Mouse (Mus musculus): ENCODE results near the gene Sgcd.
"Not testable (repeated sequence)": the region's sequence is repeated elsewhere in the genome, so short reads cannot be mapped to it uniquely, and the experiment has no call there.

Sgcd gene

DNA sequence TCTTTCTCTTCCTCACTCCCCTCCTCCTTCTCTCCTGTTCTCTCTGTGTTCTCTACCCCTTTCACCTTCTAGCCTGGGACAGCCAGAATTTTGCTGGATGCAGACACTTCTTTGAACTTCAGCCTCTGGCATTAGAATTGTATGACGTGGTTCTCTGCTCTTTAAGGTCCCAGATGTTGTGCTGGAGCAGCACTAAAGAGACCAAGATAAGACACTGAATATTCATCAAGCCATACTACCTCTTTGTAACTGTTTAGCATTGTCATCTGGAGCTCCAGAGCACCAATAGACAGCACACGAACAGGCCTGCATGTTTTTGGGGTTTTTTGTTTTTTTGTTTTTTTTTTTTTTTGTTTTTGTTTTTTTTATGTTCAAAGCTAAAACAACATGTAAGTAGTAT, 541.0 kb downstream of the Sgcd start:
- no peak for DNase-seq (ENCODE audit: low spot score)

DNA sequence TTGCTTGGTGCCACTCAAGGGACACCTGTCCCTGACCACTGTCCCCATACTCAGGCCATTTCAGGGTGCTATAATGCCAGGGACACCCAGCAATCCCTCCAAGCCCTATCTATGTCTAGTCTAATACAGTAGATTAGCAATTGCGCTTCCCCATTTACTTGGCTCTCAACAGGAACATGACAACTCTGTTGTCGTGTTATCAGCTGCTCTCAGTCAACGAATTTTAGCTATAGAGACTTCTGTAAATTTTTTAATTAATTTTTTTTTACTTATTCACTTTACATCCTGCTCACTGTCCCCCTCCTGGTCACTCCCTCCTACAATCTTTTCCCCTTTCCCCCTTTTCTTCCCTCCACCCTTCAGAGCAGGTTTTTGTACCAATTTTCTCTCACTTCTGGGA, 542.4 kb downstream of the Sgcd start:
- no peak for DNase-seq (ENCODE audit: low spot score)

DNA sequence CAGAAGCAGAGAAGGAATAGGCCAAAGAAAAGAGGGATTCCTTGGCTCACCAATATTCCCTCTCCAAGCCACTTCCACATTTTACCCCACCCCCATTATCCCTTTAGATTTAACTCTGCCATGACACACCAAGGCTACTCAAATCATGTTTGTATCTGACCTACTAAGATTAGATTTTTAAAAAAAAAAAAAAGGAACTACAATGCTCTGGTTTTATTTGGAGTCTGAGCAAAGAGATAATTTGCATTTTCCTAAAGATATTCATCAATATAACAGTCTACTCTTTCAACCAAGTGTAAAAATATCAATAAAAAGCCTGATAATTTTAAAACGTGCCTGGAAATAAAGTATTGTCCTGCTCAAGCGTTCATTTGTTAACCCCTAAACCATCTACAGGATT, 543.1 kb downstream of the Sgcd start:
- no peak for DNase-seq (ENCODE audit: low spot score)

DNA sequence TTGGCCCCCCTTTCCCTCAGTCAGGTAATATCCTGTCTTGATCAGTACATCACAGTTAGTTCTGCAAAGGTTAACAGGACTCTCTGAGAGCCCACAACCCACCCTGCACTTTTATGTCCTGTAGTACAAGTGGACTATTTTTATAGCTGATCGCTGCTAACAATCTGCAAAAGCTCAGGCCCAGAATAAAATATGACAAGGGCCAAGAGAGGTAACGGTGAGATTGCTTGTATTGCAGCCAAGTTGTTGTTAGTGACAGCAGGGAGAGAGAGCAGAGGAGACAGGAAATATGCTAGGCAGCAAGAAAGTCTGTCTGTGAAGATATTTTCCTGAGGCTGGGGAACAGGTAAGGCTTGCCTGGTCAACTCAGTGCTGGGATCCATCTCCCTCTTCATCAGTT, 546.5 kb downstream of the Sgcd start:
- no peak for DNase-seq (ENCODE audit: low spot score)

DNA sequence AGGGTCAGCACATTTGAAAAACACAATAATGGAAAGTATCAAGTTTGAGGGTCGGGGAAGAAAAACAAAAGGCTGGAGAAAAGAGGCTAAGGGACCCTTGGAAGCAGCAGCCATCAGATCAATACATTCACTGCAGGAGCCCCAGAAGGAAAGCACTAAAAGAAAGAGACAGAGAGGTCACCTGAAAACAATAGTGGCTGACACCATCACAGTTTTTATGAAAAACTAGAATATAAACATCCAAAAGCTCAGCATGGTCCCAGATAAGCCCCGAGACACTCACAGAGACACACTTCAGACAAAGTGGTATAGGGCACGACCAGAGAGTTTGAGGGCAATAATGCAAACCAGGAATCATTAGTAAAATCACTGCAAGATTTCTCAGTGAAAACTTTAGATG, 589.2 kb downstream of the Sgcd start:
- no peak for DNase-seq (ENCODE audit: low spot score)

DNA sequence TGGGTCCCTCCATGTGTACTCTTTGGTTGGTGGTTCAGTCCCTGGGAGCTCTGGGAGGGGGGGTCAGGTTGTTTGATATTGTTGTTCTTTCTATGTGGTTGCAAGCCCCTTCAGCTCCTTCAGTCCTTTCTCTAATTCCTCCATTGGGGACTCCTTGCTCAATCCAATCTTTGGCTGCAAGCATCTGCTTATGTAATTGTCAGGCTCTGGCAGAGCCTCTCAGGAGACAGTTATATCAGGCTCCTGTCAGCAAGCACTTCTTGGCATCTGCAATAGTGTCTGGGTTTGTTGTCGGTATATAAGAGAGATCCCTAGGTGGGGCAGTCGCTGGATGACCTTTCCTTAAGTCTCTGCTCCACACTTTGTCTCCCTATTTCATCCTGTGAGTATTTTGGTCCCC, 598.0 kb downstream of the Sgcd start:
- not testable (repeated sequence) for DNase-seq (ENCODE audit: low spot score)

DNA sequence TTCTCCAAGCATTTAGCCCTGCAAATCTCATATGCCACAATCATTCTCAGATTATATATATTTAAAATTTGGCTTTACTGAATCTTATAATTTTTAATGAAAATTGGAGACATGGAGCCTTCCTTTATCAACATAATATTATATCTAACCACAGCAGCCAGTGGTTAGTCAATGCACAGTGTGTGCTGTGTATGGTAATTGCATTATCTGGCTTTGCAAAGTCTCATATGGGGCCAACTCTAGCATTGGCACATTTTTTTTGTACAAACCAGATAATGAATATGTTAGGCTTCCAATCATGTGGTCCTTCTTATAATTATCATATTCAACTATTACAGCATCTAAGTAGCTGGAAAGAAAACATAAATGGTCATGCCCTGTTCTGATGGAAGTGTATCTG, 599.4 kb downstream of the Sgcd start:
- no peak for DNase-seq (ENCODE audit: low spot score)

DNA sequence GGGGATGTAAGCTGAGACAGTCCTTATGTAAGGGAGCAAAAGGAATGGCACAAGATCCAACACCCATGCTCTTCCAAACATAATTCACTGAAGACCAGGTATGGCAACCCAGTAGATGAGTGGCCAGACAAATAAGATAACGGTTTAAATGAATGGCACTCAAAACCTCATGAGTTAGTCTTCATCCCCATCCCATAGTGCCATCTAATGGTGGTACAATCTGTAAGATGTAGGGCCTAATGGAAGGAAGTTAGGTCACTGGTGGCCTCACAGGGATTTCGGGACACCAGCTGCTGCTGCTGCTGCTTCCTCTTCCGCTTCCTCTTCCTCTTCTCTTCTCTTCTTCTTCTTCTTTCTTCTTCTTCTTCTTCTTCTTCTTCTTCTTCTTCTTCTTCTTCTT, 601.0 kb downstream of the Sgcd start:
- no peak for DNase-seq (ENCODE audit: low spot score)

DNA sequence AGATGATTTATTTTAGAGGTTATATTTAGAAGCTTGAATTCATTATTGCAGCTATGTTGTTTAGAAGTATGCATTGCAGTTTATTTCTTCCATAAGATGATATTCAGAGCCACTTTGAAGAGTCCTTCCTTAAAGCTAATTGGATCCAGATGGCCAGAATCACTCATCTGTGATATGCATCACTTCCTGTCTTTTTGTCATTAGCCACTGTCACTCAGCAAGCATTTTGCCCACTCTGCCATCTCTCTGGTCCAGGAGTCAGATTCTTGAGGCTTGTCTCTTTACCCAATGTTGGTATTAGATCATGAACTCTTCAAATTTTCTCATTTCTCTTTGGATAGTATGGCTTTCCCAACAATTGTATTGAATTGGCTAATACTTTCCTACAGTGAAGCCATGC, 602.6 kb downstream of the Sgcd start:
- DNase-seq (ENCODE audit: low spot score): no peak

DNA sequence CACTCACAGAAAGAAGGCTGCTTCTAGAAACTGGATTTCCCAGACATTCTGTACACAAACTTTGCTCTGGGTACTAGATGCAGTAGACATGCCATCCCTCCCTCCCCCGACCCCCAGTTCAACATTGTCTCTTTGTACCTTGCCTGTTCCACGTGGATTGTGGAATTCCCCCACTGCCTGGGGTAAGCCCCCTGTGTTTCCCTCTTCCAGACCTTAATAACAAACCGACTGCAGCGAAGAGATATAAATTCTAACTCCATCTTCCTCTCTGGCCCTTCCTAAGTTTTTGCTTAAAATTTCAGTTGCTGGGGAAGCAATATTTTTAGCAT, 609.2 kb downstream of the Sgcd start:
- no peak for DNase-seq (ENCODE audit: low spot score)

DNA sequence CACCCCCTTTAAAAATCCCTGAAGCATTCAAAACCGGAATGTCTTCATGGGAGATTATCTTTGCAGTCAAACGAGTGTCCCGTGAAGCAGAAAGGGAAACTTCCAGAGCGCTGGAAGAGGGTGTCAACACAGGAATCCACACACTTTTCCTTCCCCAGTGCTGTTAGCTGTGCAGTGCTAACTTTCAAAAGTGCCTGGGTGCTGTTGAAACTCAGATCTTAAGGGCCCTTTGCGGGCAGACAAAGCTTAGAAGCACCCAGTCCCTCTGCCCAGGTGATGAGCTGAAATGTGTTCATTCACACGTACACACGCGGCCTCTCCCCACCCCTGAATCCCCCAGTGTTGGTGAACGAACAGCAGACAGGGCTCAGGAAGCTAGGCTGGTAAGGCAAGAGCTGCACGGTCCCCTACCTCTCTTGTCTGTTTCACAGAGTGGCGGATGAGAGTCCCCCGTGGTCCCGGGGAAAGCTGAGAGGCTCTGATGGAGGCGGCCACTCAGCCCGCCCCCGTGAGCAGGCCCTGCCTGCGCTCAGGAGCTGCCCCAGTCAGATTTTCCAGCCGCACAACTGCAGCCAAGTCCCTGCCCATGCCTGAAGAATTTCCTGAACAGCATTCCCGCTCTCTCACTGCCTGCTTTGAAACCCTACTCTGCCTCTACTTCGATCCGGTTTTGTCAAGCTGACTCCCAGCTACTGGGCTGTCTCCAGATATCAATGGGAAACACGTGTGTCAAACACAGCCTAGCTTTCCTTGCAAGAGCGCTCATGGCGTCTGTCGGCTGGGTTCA, 609.7 kb downstream of the Sgcd start:
- DNase-seq (ENCODE audit: low spot score): no peak

DNA sequence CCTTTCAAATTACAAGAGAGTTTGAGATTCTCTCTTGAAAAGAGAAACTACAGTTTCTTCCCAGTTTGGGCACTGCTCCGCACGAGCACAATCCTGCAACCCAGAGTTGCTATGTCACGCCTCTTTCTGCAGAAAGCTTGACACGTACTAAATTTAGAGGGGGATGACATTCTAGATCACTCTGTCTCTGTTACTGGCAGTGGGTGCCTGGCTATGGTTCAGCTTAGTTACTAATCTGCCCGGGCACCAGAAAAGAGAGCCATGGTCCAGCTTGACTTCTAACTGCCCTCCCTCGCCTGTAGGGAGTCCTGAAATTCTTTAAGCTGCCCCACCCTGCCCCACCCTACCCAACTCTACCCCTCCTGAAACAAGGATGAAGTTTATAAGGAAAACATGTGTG, 611.3 kb downstream of the Sgcd start:
- no peak for DNase-seq (ENCODE audit: low spot score)

DNA sequence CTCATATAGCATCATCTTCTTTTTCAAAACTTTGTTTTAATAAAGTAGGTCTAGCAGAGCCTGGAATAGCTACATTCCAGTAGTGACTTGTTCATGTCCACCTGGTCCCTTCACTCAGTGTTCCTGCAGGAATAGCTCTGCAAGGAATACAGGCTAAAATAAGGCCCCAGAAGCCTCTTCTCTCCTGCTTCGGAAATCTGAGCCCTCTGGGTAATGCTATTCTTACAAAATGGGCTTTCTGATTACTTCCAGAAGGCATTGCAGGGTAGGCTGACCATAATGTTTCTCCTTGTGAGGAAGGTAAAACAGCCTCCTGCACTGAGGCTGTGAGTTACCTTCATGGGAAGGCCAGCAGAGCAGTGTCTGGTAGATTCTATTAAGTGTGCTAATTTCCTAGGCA, 611.9 kb downstream of the Sgcd start:
- no peak for DNase-seq (ENCODE audit: low spot score)

DNA sequence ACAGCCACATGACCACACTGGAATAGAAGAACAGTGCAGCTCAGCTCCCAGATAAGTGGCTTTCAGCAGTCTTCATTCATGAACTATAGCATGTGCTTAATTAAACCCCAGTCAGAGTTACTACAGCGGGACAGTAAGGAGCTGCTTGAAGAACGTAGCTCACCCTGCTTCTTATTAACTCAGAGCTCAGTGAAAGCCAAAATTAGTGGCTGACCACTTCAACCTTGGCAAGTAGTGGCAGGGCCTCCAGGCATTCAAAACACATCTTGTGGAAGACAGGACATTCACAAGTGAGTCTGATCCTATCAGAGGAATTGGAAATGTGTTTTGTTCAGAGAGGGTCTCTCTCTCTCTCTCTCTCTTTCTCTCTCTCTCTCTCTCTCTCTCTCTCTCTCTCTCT, 617.2 kb downstream of the Sgcd start:
- no peak for DNase-seq (ENCODE audit: low spot score)

DNA sequence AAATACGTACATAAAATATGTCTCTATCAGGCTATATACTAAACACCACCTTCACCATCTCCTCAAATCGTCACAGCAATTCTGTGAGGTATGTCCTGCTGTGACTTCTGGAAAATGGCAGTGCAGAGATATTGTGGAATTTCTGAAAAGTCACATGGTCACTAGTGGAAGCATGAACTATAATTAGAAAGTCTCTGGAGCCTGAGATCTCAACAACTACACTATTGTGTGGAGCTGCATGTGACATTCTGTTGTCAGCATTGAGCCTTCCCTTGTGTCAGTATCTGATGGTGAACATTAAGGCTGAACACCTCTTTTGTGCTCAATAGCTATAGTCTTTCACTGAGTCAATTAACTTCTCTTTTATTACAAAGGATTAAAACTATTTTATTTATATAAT, 637.2 kb downstream of the Sgcd start:
- no peak for DNase-seq (ENCODE audit: low spot score)

DNA sequence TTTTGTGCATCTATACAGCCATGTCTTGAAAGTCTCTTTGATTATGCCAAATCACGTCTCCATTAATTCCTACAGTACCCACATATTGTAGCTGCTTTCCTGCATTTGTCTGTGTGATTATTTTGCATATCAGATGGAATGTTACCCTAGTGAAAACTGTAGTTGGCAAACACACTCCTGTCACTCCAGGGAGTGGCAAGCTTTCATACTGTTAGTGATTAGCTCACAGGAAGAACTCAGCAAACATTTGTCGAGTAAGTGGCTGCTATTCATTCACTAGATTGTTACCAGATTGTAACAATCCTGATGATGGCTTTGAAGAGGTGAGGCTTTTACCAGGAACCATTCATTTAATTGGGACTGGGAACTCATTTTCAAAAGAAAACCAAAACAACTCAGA, 645.3 kb downstream of the Sgcd start:
- no peak for DNase-seq (ENCODE audit: low spot score)

DNA sequence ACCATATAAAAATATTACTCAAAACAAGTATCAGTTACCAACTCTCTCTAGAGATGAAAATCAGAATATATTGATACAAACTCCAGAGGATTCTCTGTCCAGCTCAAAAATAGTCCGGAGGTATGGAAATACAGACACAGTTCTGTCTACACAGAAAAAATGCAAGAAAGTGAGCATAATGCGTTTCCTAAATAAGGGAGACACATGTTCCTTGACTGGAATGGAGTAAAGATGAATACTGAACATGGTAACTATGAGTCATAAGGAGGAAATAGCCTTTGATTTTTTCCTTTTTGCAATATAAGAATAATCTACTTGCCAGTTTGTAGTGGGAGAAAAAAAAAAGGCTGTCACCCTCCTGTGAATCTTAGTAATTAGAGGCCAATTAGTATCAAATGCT, 655.1 kb downstream of the Sgcd start:
- no peak for DNase-seq (ENCODE audit: low spot score)

DNA sequence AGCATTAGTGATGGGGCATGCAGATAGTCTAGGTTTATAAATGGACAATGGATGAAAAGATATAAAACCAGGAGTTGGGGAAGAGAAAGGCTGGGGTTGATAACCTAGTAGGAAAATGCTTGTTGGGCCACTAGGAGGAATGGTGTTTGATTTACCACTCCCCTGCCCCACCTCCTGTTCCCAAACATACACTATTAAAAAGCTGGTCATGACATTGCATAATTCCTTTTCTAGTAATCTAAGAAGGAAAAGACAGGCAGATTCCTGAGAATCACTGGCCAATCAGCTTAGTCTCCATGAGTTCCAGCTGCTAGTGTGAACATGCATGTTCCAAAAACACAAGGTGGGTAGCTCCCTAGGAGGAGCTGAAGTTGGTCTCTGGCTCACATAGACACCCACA, 683.2 kb downstream of the Sgcd start:
- no peak for DNase-seq (ENCODE audit: low spot score)

DNA sequence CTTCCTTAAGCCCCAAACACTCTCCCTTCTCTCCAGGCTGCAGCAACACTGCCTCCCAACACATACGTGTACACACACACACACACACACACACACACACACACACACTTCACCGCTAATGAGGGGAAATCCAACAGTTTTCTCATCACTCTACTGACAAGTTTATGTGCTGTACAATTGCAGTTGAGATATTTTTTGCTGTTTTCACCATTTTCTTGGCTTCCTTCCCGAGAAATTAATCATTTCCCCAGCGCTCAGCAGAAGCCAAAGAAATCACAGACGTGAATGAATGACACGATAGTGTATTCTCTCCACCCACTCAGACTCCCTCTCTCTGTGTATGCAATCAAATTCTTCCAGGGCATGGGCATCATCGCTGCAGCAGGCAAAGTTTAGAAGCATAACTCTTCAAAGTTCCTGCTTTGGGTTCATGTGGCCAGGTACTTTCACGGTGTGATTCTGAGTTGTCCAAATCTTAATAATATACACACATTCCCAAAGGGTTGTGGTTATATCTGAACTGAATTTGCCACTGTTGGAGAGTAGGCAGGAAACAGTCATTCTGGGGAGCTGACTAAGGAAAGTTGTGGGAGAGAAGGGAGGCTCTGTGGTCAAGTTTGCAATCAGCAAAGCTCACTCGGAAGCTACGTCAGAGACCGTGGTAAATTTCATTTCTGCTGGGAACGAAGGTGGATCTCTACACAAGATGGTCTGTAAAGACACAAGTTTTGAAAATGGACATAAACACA, 683.9 kb downstream of the Sgcd start:
- DNase-seq (ENCODE audit: low spot score): no peak

DNA sequence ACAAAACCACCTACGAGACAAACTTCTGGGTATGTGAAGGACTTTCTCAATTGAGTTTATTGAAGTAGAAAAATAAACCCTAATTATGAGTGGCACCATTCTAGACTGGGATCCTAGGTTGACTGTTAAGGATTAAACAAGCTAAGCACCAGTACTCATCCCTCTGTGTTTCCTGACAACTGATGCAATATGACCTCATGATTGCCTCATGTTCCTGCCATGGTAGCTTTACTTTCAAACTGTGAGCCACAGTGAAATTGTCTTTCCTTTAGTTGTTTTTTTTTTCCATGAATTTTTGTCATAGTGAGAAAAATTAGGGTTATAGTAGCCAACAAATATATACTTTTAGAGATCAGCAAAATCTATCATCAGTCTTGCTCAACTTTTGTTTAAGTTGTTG, 689.0 kb downstream of the Sgcd start:
- DNase-seq (ENCODE audit: low spot score): no peak

DNA sequence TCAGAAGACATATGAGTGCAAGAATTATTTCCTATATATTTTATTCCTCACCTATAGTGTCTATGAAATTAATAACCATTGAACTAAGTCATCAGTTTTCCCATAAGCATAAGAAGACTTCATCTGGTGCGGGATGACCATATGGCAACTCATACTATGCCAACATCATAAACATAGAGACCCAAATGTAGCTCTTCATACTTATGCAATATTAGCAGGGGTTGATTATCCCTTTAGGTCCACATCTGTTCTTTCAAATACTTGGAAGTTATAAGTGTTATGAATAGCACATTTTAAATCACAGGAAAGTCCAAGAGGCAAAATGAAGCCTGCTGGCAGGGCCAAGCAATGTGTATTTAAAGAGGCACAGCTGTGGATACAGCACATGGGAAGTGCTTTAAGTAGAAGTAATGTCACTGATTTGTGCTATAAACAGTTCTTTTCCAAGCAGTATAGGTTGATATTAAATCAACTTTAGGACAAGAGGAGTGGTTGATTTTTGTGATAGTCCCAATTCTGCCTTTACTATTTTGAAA, 690.9 kb downstream of the Sgcd start:
- DNase-seq (ENCODE audit: low spot score): no peak

DNA sequence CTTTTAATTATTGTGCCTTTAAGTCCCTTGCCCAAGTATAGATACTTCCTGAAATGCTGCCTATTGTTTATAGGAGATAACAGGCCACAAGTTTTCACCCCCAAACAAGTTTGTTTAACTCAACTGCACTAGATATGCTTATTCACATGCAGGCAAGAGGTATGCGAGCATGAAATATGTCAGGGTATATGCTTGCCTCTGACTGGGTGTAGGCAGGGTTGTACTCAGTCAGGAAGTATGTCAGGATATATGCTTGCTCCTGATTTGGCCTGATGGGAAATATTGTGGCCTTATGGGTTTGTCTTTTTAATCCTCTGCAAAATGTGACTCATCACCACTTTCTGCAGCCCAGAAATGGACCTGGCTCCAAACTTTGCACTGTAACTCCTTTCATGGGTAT, 694.0 kb downstream of the Sgcd start:
- DNase-seq (ENCODE audit: low spot score): no peak

DNA sequence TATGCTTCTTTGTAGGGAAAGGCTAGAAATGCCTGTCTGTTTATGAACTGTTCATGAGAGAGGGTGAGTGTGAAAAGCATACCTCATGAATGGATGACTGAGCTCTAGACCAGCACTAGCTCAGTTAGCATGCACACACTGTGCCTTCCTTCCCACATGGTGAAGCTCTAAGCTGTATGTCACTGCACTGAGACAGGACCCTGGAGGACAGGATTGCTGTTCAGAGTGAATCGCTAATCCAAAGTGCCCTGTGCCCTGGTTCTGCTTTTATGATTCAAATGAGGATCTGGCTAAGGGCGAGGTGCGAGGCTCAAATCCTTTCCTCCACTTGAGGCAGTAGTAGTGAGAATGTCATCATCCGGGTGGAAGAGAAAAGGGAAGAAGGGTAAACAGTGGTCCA, 712.2 kb downstream of the Sgcd start:
- DNase-seq (ENCODE audit: low spot score): no peak

DNA sequence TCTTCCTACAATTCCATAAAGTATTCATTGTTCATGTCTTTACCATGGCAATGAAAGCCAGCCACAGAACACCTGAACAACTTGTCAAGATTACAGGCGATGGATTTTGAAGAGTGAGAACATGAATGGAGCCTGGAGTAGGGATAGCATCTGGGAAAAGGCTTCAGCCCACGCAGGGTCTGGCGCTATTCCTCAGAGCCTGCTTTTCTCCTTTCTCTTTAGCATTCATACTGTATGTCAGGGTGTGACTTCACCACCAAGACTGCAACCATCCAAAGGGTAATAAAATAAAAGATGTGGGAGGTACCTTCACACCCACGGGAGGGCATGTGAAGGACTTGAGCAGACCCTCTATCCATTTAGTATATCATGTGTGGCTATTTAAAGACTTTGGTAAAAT, 720.2 kb downstream of the Sgcd start:
- DNase-seq (ENCODE audit: low spot score): no peak

Data from MN1 (cell line).